Mouse (Mus musculus) small intestine, adult 2 months (tissue): ENCODE data around the gene Slc35f4. TPM values are rescaled to one million over a fixed set of nuclear protein-coding genes. Genes with fewer than 3 reads are reported as not detected.

Experiments used
- H3K27ac ChIP-seq: fragments of 200-500 bp; 2 replicates; pipeline ENCODE4 v1.5.1; 2012; ENCODE audit warnings: low read depth, low read length, control low read depth, inconsistent platforms; ENCODE audit not compliant: insufficient read depth
- H3K27me3 ChIP-seq: fragments of 200-500 bp; 2 replicates; pipeline ENCODE4 v1.6.1; 2012; ENCODE audit warnings: mild to moderate bottlenecking, moderate library complexity, low read length, inconsistent platforms; ENCODE audit not compliant: control insufficient read depth, insufficient read depth
- H3K36me3 ChIP-seq: fragments of 200-500 bp; 2 replicates; pipeline ENCODE4 v1.6.1; 2012; ENCODE audit warnings: mild to moderate bottlenecking, low read length, control low read depth, inconsistent platforms; ENCODE audit not compliant: control insufficient read depth, insufficient read depth
- H3K4me1 ChIP-seq: fragments of 200-500 bp; 2 replicates; pipeline ENCODE4 v1.6.1; 2012; ENCODE audit warnings: low read length, inconsistent platforms, mixed read lengths; ENCODE audit not compliant: control insufficient read depth, insufficient read depth, insufficient read length
- H3K4me3 ChIP-seq: fragments of 200-500 bp; 2 replicates; pipeline ENCODE4 v1.5.1; 2012; ENCODE audit warnings: low read depth, mild to moderate bottlenecking, control low read depth, inconsistent platforms, low read length, moderate library complexity
- CTCF ChIP-seq: fragments of 200-500 bp; IDR thresholded peaks from 2 replicates; pipeline ENCODE4 v1.5.1; 2012; ENCODE audit warnings: low read depth, mild to moderate bottlenecking, control low read depth, inconsistent platforms, low read length, moderate library complexity, mixed read lengths; ENCODE audit not compliant: insufficient replicate concordance, insufficient read length; ENCODE audit errors: extremely low read depth
- POLR2A ChIP-seq: fragments of 200-500 bp; IDR thresholded peaks from 2 replicates; pipeline ENCODE4 v1.6.1; 2012; ENCODE audit warnings: low read depth, mild to moderate bottlenecking, control low read depth, inconsistent platforms, low read length, moderate library complexity
- WGBS: fragments of 180-500 bp; shearing (Covaris S2); methylation state at CpG from one replicate; pipeline ENCODE4 v1.1.7; 2018; 5-methylcytosine and 5-hydroxymethylcytosine counted together
- polyA plus RNA-seq: library from polyadenylated mRNA; depleted of rRNA; stranded (reverse); fragments of >200 nt; gene quantifications from 2 replicates; pipeline ENCODE4 v1.2.3, GENCODE M21; 2012

Slc35f4 gene
- polyA plus RNA-seq, 1 experiment: not detected

GRCm38 (mm10) chr14:49362161-49362560 lies 163.7 kb downstream of the Slc35f4 start:
- Histone ChIP-seq H3K36me3 (no peaks in the 10 kb centered on the region), H3K4me1 (no peaks in the 10 kb centered on the region), H3K27me3 (no peaks in the 10 kb centered on the region), H3K4me3 (no peak overlapping the region), H3K27ac (no peak overlapping the region)
- 78% methylated on average over 2 of the region's 2 CpGs for WGBS
- no peak for TF ChIP-seq CTCF
- TF ChIP-seq POLR2A: no peak

GRCm38 (mm10) chr14:49355561-49355960 lies 170.3 kb downstream of the Slc35f4 start:
- Histone ChIP-seq H3K27ac (no peak overlapping the region), H3K4me3 (no peak overlapping the region), H3K27me3 (no peaks in the 10 kb centered on the region), H3K36me3 (no peaks in the 10 kb centered on the region), H3K4me1 (no peaks in the 10 kb centered on the region)
- no peak for TF ChIP-seq CTCF
- TF ChIP-seq POLR2A: no peak

GRCm38 (mm10) chr14:49348897-49349250 lies 177.0 kb downstream of the Slc35f4 start:
- peak; percentile 18; the same call in 1 of the 2 replicates for TF ChIP-seq CTCF
- no peak for TF ChIP-seq POLR2A
- no peaks in the 10 kb centered on the region for H3K27me3 ChIP-seq
- no peaks in the 10 kb centered on the region for H3K36me3 ChIP-seq
- no peaks in the 10 kb centered on the region for H3K4me1 ChIP-seq
- 55% methylated on average over 1 of the region's 1 CpGs for WGBS
- H3K4me3 ChIP-seq: no peak overlapping the region
- H3K27ac ChIP-seq: no peak overlapping the region

GRCm38 (mm10) chr14:49348164-49348896 lies 177.5 kb downstream of the Slc35f4 start:
- no peaks in the 10 kb centered on the region for H3K4me1 ChIP-seq
- no peaks in the 10 kb centered on the region for H3K27me3 ChIP-seq
- TF ChIP-seq CTCF: no peak
- TF ChIP-seq POLR2A: no peak
- H3K27ac ChIP-seq: no peak overlapping the region
- 60% methylated on average over 7 of the region's 7 CpGs for WGBS
- H3K4me3 ChIP-seq: no peak overlapping the region
- H3K36me3 ChIP-seq: no peaks in the 10 kb centered on the region

- Histone ChIP-seq H3K4me3 (no peak overlapping the region), H3K27ac (no peak overlapping the region), H3K36me3 (no peaks in the 10 kb centered on the region), H3K4me1 (no peaks in the 10 kb centered on the region), H3K27me3 (no peaks in the 10 kb centered on the region)
- WGBS: 88% methylated on average over 2 of the region's 2 CpGs
- TF ChIP-seq POLR2A: no peak
- no peak for TF ChIP-seq CTCF
These were observed 180.0 kb downstream of the Slc35f4 start for GRCm38 (mm10) chr14:49345835-49346234.

GRCm38 (mm10) chr14:49337011-49337410 lies 188.8 kb downstream of the Slc35f4 start:
- Histone ChIP-seq H3K27ac (no peak overlapping the region), H3K4me3 (no peak overlapping the region), H3K36me3 (no peaks in the 10 kb centered on the region), H3K4me1 (no peaks in the 10 kb centered on the region), H3K27me3 (no peaks in the 10 kb centered on the region)
- WGBS: 48% methylated on average over 4 of the region's 4 CpGs
- no peak for TF ChIP-seq CTCF
- no peak for TF ChIP-seq POLR2A

- H3K27me3 ChIP-seq: no peaks in the 10 kb centered on the region
- TF ChIP-seq CTCF (no peak), POLR2A (no peak)
- 87% methylated on average over 2 of the region's 2 CpGs for WGBS
- H3K4me3 ChIP-seq: no peak overlapping the region
- H3K27ac ChIP-seq: no peak overlapping the region
- H3K36me3 ChIP-seq: no peaks in the 10 kb centered on the region
- no peaks in the 10 kb centered on the region for H3K4me1 ChIP-seq
These were observed 192.0 kb downstream of the Slc35f4 start for GRCm38 (mm10) chr14:49333841-49334240.

- Histone ChIP-seq H3K27ac (no peak overlapping the region), H3K36me3 (no peaks in the 10 kb centered on the region), H3K27me3 (no peaks in the 10 kb centered on the region), H3K4me1 (no peaks in the 10 kb centered on the region), H3K4me3 (no peak overlapping the region)
- no peak for TF ChIP-seq POLR2A
- TF ChIP-seq CTCF: no peak
- 55% methylated on average over 5 of the region's 5 CpGs for WGBS
These were observed 209.4 kb downstream of the Slc35f4 start for GRCm38 (mm10) chr14:49316493-49316894.
